Mouse (Mus musculus) right cerebral cortex, postnatal 25 days (tissue): ENCODE results near the gene Pnpo.

Experiments used
- DNase-seq: peaks from one replicate; pipeline ENCODE4 v3.0.0; 2022

Pnpo gene

DNA sequence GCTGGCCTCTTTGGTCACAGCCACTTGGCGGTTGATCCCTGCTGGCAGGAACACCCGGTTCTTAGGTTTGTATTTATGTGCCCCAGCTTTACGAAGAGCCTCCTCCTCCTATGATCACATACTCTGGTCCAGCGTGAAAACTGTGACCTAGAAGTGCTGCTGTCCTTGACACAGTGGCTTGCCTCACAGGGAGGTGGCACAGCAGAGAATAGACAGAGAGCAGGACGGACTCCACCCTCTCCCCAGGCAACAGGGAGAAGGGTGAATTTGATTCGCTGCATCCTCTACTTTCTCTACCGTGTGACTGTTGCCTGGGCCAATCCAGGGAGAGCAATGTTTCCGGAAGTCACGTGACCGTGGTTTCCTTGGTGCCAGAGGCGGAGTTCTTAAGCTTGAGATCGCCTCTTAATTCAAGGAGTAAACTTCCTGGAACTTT, 8.8 kb downstream of the Pnpo start:
- DNase-seq = no peak

DNA sequence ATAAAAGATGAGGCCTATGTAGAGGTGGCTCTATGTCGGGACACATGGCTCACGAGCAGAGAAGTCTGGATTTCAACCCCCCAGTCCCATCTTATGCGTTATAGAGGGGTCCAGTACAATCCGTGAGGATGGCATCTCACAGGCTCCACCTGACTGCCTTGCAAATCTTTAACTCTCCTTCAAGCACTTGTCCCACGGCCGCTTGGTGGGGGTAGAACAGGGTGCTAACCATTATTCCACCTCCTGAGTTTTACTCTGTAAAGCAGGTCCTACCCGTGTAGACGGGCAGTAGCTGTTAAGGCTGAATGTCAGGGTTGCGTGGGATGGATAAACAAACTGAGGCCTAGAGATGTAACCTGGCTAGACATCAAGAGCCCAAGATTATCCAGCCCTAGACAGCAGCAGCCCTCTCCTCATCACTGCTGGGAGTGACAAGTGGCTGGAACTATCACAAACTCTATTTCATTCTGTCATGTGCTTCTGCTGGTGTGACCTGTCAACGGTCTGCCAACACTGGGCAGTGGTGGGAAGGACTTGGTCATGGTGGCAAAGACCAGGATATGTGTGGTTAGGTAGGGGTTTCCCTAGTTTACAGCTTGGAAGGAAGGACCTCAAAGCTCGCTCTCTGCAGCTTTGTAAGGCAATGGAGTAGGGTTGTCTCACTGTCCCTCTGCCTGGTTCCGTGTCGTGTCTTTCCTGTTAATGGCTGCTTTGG, 10.1 kb downstream of the Pnpo start:
- no peak for DNase-seq

- no peak for DNase-seq
Measured at GRCm38 (mm10) chr11:96931327-96932062, 12.3 kb downstream of the Pnpo start.

- no peak for DNase-seq
Measured at GRCm38 (mm10) chr11:96929766-96930331, 13.9 kb downstream of the Pnpo start.

- no peak for DNase-seq
Measured at GRCm38 (mm10) chr11:96929096-96929765, 14.6 kb downstream of the Pnpo start.

- DNase-seq = no peak
Measured at GRCm38 (mm10) chr11:96928691-96929090, 15.1 kb downstream of the Pnpo start.

- DNase-seq = no peak
Measured at GRCm38 (mm10) chr11:96928088-96928487, 15.7 kb downstream of the Pnpo start, which contains the start of gene Prr15l. Gene Prr15l, plus strand, starts transcription at chr11:96928104.

DNA sequence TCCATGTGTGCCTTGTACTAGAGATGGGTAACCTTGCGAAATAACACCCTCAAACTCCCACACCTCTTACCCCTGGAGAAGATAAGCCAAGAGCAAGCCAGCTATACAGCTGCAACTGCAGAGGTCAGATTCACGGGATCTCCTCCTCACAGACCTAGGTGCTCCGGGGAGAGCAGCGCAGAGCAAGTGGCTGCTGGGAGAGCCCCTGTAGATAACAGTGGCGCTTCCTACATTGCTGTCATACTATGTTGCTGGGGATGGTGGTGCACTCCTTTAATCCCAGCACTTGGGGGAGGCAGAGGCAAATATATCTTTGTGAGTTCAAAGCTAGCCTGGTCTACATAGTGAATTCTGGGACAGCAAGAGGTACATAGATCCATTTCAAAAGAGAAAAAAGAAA, 17.2 kb downstream of the Pnpo start:
- no peak for DNase-seq

GRCm38 (mm10) chr11:96925469-96926148, 18.2 kb downstream of the Pnpo start:
- no peak for DNase-seq

GRCm38 (mm10) chr11:96924861-96925260, 18.9 kb downstream of the Pnpo start:
- no peak for DNase-seq

GRCm38 (mm10) chr11:96919003-96919402, 24.8 kb downstream of the Pnpo start:
- DNase-seq = no peak

DNA sequence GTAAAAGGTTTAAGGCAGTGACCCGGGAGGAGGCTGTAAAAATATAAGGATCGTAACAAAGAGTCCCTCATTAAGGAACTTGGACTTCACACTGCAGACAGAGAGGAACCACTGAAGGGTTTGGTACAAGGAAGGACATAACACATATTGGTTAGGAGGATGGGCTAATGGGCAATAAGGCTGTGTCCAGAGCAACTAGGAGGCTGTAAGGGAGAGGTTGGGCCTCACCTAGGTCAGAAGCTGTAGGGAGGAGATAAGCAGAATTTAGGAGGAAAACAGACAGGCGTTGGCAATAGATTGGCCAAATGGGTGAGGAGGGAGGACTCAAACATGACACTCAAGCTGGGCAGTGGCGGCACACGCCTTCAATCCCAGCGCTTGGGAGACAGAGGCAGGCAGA, 26.4 kb downstream of the Pnpo start:
- no peak for DNase-seq

DNA sequence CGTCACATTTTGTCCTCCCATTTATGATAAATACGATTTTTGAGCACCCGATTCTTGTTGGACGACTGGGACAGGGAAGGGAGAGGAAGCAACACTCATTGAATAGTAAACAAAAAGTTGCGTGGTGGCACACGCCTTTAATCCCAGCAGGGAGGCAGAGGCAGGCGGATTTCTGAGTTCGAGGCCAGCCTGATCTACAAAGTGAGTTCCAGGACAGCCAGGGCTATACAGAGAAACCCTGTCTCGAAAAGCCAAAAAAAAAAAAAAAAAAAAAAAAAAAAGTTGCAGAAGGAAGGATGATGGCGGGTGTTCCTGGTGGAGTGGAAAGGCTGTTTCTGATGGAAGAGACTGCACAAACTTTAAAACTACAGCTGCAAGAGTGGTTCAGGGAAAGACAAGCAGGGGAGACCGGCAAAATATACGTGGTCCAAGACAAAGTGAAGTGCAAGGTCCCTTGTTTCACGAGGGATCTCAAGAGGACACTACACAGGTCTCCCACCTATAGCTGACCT, 26.8 kb downstream of the Pnpo start:
- DNase-seq = no peak

GRCm38 (mm10) chr11:96916044-96916884, 27.5 kb downstream of the Pnpo start, which contains the start of gene Cdk5rap3:
Gene Cdk5rap3, minus strand, starts transcription at chr11:96916496.
- DNase-seq = peak; percentile 99

DNA sequence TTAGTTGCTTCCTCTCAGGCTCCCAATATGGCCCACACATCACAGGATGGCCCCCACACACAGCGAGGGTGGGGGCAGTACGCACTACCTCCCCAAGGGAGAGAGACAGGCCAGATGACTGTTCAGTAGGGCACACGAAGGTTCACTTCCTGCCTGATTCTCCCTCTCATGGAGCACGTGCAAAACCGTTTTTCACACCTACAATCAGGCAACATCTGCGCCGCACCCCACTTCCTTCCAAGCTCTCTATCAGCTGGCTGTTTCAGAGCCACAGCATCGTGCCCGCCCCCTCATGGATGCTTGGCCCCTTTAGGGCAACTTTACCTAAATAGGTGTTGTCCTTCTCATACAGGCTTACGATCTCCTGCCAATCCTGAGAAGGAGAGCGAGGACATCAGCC, 31.1 kb downstream of the Pnpo start:
- no peak for DNase-seq

DNA sequence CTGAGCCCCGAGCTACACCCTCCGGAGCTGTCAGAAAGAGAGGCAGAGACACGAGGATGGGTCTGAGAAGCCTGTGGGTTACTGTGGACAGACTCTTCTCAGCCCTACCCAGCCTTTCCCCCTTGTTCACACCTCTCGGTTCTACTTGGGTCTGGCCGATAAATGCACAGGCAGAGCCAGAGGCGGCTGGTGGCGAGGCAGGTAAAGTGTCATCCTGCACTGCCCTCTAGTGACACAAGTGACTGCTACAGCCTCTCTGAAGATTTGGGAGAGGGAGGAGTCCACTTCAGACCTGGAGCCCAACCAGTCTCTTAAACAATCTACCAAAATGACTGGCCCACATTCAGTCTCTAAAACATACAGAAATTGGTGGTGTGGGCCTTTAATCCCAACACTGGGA, 33.8 kb downstream of the Pnpo start:
- peak; percentile 79 for DNase-seq

GRCm38 (mm10) chr11:96908594-96908993, 35.2 kb downstream of the Pnpo start:
- no peak for DNase-seq

DNA sequence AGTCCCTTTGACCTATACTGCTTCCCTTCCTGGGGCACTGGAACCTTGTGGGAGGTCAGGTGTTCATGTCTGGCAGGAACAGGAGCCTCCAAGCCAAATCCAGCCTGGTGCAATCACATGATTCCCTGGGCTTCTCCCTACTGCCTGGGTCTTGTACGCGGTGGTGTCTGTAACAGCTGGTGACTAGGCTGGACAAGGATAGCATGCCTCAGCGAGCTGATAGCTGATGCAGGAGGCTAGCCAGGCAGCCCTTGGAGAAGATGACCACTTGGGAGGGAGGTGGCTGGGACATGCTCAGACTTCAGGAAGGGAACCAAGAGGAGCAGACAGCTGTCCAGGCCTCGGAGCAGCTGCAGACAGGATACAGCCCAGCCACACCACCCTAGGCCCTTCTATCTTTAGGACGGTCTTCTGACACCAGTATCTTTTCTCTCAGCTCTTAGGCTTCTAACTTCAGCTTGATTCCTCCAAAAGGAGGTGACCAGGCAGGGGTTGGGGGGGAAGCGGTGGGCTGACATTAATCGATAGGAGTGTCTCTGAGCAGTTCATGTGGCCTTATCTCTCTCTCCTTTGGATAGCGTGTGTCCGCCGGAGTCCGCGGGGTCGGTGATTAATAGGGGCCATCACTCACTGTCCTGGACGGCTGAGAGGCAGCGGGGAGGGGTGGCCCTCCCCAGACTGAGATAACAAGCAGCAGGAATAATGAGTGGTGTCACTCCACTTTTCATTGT, 37.2 kb downstream of the Pnpo start:
- DNase-seq = no peak

GRCm38 (mm10) chr11:96902639-96903635, 40.8 kb downstream of the Pnpo start:
- no peak for DNase-seq

- DNase-seq = no peak
Measured at GRCm38 (mm10) chr11:96901332-96901731, 42.5 kb downstream of the Pnpo start.
